ENCODE assay signal across 17 mouse cellular contexts in genomic region chr4:122962751-122963150, GRCm38 (mm10). TPM values are rescaled to one million over a fixed set of nuclear protein-coding genes. Genes with fewer than 3 reads are reported as not detected.
A peak's percentile ranks its signal among the peaks of the same experiment; 100 is the strongest.
DNase-seq lines count a peak whose midpoint lies in the region; ATAC-seq lines count a peak whose summit lies in the region.
"Had no signal": no experiment of that assay in that cellular context is flagged by ENCODE, and none has a peak within 500 bp of the region (broad histone marks: within the 10 kb centered on the region; RNA-seq: fewer than 3 reads in every experiment).

No protein-coding gene starts in this region.

- 0 out of 2 replicates have a peak overlapping the region, but pooled peaks have one; percentile 3 for H3K27ac ChIP-seq in heart, embryonic 13.5 days (replicated peaks)
- H3K27ac ChIP-seq in neural tube, embryonic 11.5 days (ENCODE audit: low read depth, low read length): no peak overlapping the region
- H3K27ac ChIP-seq: heart, embryonic 10.5 days; liver, embryonic 14.5 days; macrophage had no signal

- H3K27me3 ChIP-seq in heart, embryonic 13.5 days (replicated peaks): peaks cover 63% of the 10 kb centered on the region
- 0 out of 2 replicates have a peak, but pooled peaks cover 3% of the 10 kb centered on the region for H3K27me3 ChIP-seq in neural tube, embryonic 11.5 days (ENCODE audit: control insufficient read depth, insufficient read depth, low read length)

- no peaks in the 10 kb centered on the region for H3K36me3 ChIP-seq in heart, embryonic 13.5 days
- H3K36me3 ChIP-seq in neural tube, embryonic 11.5 days (ENCODE audit: control insufficient read depth, insufficient read depth, low read length): no peaks in the 10 kb centered on the region
- H3K36me3 ChIP-seq: heart, embryonic 10.5 days had no signal

- 37% methylated on average over 8 of the region's 8 CpGs for whole genome bisulfite sequencing in heart, embryonic 13.5 days
- 46% methylated on average over 8 of the region's 8 CpGs for WGBS in neural tube, embryonic 11.5 days

- no peak for ATAC-seq in heart, embryonic 13.5 days (ENCODE audit: extremely low read depth, insufficient number of reproducible peaks, low FRiP score, low TSS enrichment)
- ATAC-seq in neural tube, embryonic 11.5 days (ENCODE audit: insufficient read depth, low FRiP score, low TSS enrichment): peak; percentile 26; the same call in 1 of the 2 replicates
- ATAC-seq: CD4-positive, CD25-positive, alpha-beta regulatory T cell, adult 4 months; intestine, embryonic 16.5 days had no signal

- H3K4me1 ChIP-seq in heart, embryonic 13.5 days: peaks cover 39% of the 10 kb centered on the region
- H3K4me1 ChIP-seq in neural tube, embryonic 11.5 days (ENCODE audit: control insufficient read depth, insufficient read depth, low read length): peaks cover 19% of the 10 kb centered on the region

- no peak overlapping the region for H3K4me3 ChIP-seq in heart, embryonic 13.5 days
- no peak overlapping the region for H3K4me3 ChIP-seq in neural tube, embryonic 11.5 days (ENCODE audit: low read depth, low read length)
- H3K4me3 ChIP-seq: heart, embryonic 10.5 days had no signal

- no peak for DNase-seq in heart, adult 8-10 months (ENCODE audit: low spot score)
- peak; percentile 33 for DNase-seq in MN1 (ENCODE audit: low spot score)
- peak; percentile 55 for DNase-seq in embryo, embryonic 10.5 days (ENCODE audit: low spot score)
- peak; percentile 23 for DNase-seq in neural tube, embryonic 11.5 days (ENCODE audit: low spot score)
- DNase-seq in layer of hippocampus, adult 11-12 months (ENCODE audit: low spot score): no peak
- DNase-seq in frontal cortex, adult 2 months (ENCODE audit: extremely low spot score in 1 of 2, low spot score in 1 of 2): no peak
- no peak for DNase-seq in adrenal gland, adult 18-20 months (ENCODE audit: low spot score in 2 of 2)
- DNase-seq: cerebellum, postnatal 14 days; kidney, postnatal 4 days; spleen, adult 18-20 months; thymus, postnatal 4 days had no signal

- H3K9me3 ChIP-seq in heart, embryonic 13.5 days: no peaks in the 10 kb centered on the region
- H3K9me3 ChIP-seq in neural tube, embryonic 11.5 days (ENCODE audit: control insufficient read depth, low read length): no peaks in the 10 kb centered on the region
- H3K9me3 ChIP-seq: heart, embryonic 10.5 days had no signal

- peak overlapping the region; percentile 95; the same call in 1 of the 2 replicates for H3K4me2 ChIP-seq in heart, embryonic 13.5 days
- H3K4me2 ChIP-seq in neural tube, embryonic 11.5 days (ENCODE audit: low read depth): no peak overlapping the region; the same call in 1 of the 2 replicates

- H3K9ac ChIP-seq in heart, embryonic 13.5 days: no peak overlapping the region
- H3K9ac ChIP-seq in neural tube, embryonic 11.5 days (ENCODE audit: low read length): no peak overlapping the region
- H3K9ac ChIP-seq: liver, embryonic 14.5 days had no signal

RNA-seq across cellular contexts. Expression of gene Mfsd2a, which starts 1.8 kb away (rescaled TPM):
- 0.98 and 1.0 TPM in 2 replicates for polyA plus RNA-seq in heart, embryonic 13.5 days (2015; fragmentation: Nextera tagmentation; extraction: Ambion mirVana)
- total RNA-seq in heart, adult 8-10 months (2022): not detected
- polyA plus RNA-seq in neural tube, embryonic 11.5 days (2014; fragmentation: Nextera tagmentation; extraction: Ambion mirVana): 18.0 and 18.1 TPM in 2 replicates
- 40.7 and 40.8 TPM in 2 replicates for polyA plus RNA-seq in frontal cortex, adult 2 months (2012; rRNA removed)
- 10 to 100 TPM; 17.3 to 27.3 TPM for total RNA-seq in adrenal gland, adult 18-20 months (2021)
- polyA plus RNA-seq: macrophage had no signal

RNA-seq across cellular contexts. Expression of gene Mycl, which starts 32.7 kb away (rescaled TPM):
- 0.75 and 1.4 TPM in 2 replicates for polyA plus RNA-seq in heart, embryonic 13.5 days (2015; fragmentation: Nextera tagmentation; extraction: Ambion mirVana)
- under 1 TPM in 2 of 4 experiments, not detected in 2; 0.14 to 0.25 TPM for total RNA-seq in heart, adult 8-10 months (2022)
- polyA plus RNA-seq in neural tube, embryonic 11.5 days (2014; fragmentation: Nextera tagmentation; extraction: Ambion mirVana): 95.5 and 101 TPM in 2 replicates
- 10.0 and 12.0 TPM in 2 replicates for polyA plus RNA-seq in frontal cortex, adult 2 months (2012; rRNA removed)
- total RNA-seq in adrenal gland, adult 18-20 months (2021): 1 to 10 TPM; 2.2 to 2.9 TPM
- polyA plus RNA-seq: CD4-positive, CD25-positive, alpha-beta regulatory T cell, adult 4 months had no signal

RNA-seq across cellular contexts. Expression of gene Trit1, which starts 53.6 kb away (rescaled TPM):
- polyA plus RNA-seq in heart, embryonic 13.5 days (2015; fragmentation: Nextera tagmentation; extraction: Ambion mirVana): 10.5 and 10.6 TPM in 2 replicates
- 1 to 10 TPM; 5.6 to 8.0 (median 6.6) TPM for total RNA-seq in heart, adult 8-10 months (2022)
- polyA plus RNA-seq in neural tube, embryonic 11.5 days (2014; fragmentation: Nextera tagmentation; extraction: Ambion mirVana): 22.3 and 25.4 TPM in 2 replicates
- 17.7 and 18.2 TPM in 2 replicates for polyA plus RNA-seq in frontal cortex, adult 2 months (2012; rRNA removed)
- 10 to 100 TPM; 18.2 to 19.7 TPM for total RNA-seq in adrenal gland, adult 18-20 months (2021)

Comparison
In these comparisons a context has a peak if more than half of its experiments do, and no peak if none do; other contexts are left out.
1. DNase-seq: peak in MN1 (single experiment), embryo, embryonic 10.5 days (single experiment) and neural tube, embryonic 11.5 days (single experiment); none in heart, adult 8-10 months (single experiment), layer of hippocampus, adult 11-12 months (single experiment), frontal cortex, adult 2 months (0 of 2) and adrenal gland, adult 18-20 months (0 of 2).